Comparison of ENCODE assay signal across 32 mouse cellular contexts in the genomic region with DNA sequence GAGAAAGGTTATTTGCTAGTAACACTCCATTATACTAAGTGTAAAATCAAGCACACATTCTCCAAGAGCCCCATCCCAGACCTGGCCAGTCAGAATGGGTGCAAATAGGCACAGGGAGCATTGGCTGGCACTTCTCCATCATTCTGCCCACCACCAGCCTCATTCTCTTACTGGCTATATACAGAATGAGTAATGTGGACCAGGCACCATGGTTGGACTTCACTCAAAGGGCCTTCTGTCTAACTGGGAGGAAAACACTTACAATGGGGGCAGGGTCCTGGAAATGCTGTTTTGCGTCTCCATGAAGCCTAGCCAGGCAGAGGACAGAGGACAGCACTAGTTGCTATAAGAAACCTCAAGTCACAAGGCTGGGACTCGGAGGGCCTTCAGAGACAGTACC. TPM values are rescaled to one million over a fixed set of nuclear protein-coding genes. Genes with fewer than 3 reads are reported as not detected.
DNase-seq lines count a peak whose midpoint lies in the region; ATAC-seq and TF ChIP-seq lines count a peak whose summit lies in the region.
"Had no signal": no experiment of that assay in that cellular context is flagged by ENCODE, and none has a peak within 500 bp of the region (broad histone marks: within the 10 kb centered on the region; RNA-seq: fewer than 3 reads in every experiment).

No protein-coding gene starts in this region.

- H3K4me3 ChIP-seq in hindbrain, embryonic 16.5 days (ENCODE audit: low read length) = no peak overlapping the region
- H3K4me3 ChIP-seq in hindbrain, embryonic 11.5 days (ENCODE audit: low read depth, low read length) = no peak overlapping the region
- H3K4me3 ChIP-seq in layer of hippocampus, adult 2 months = no peak overlapping the region
- H3K4me3 ChIP-seq in midbrain, postnatal 0 days (ENCODE audit: low read depth, low read length) = no peak overlapping the region
- no peak overlapping the region for H3K4me3 ChIP-seq in midbrain, embryonic 16.5 days (ENCODE audit: low read depth, low read length)
- no peak overlapping the region for H3K4me3 ChIP-seq in cortical plate, adult 2 months (ENCODE audit: insufficient read depth, low read length)
- H3K4me3 ChIP-seq: embryonic facial prominence, embryonic 10.5 days; embryonic facial prominence, embryonic 13.5 days; erythroblast, embryonic 14.5 days; forebrain, embryonic 12.5 days; heart, embryonic 12.5 days; heart, embryonic 15.5 days; hindbrain, embryonic 10.5 days; hindbrain, embryonic 15.5 days had no signal

- no peaks in the 10 kb centered on the region for H3K9me3 ChIP-seq in hindbrain, embryonic 16.5 days (ENCODE audit: control insufficient read depth, low read length)
- no peaks in the 10 kb centered on the region for H3K9me3 ChIP-seq in hindbrain, embryonic 11.5 days (ENCODE audit: control insufficient read depth, low read length)
- no peaks in the 10 kb centered on the region for H3K9me3 ChIP-seq in midbrain, postnatal 0 days (ENCODE audit: low read length)
- H3K9me3 ChIP-seq in midbrain, embryonic 16.5 days (replicated peaks; ENCODE audit: control insufficient read depth, low read length, poor library complexity, severe bottlenecking) = no peaks in the 10 kb centered on the region
- H3K9me3 ChIP-seq: embryonic facial prominence, embryonic 10.5 days; embryonic facial prominence, embryonic 13.5 days; forebrain, embryonic 12.5 days; G1E; heart, embryonic 12.5 days; heart, embryonic 15.5 days; hindbrain, embryonic 10.5 days; hindbrain, embryonic 15.5 days had no signal

- ATAC-seq in hindbrain, embryonic 16.5 days = peak; percentile 78; the same call in 1 of the 2 replicates
- ATAC-seq in hindbrain, embryonic 11.5 days (ENCODE audit: low FRiP score) = no peak
- no peak for ATAC-seq in midbrain, postnatal 0 days (ENCODE audit: low FRiP score)
- ATAC-seq in midbrain, embryonic 16.5 days = no peak
- ATAC-seq: forebrain, embryonic 16.5 days; inflammation-experienced regulatory T-cells, adult 6 months; Patski had no signal

- no peak overlapping the region for H3K4me2 ChIP-seq in hindbrain, embryonic 16.5 days (ENCODE audit: low read length)
- no peak overlapping the region for H3K4me2 ChIP-seq in hindbrain, embryonic 11.5 days (replicated peaks; ENCODE audit: low read depth, low read length)
- H3K4me2 ChIP-seq in midbrain, postnatal 0 days (ENCODE audit: low read depth, low read length, poor library complexity, severe bottlenecking) = no peak overlapping the region
- no peak overlapping the region for H3K4me2 ChIP-seq in midbrain, embryonic 16.5 days (ENCODE audit: low read length)
- H3K4me2 ChIP-seq: embryonic facial prominence, embryonic 13.5 days; forebrain, embryonic 12.5 days; heart, embryonic 12.5 days; heart, embryonic 15.5 days; hindbrain, embryonic 15.5 days had no signal

- no peak overlapping the region for H3K9ac ChIP-seq in hindbrain, embryonic 16.5 days (ENCODE audit: low read depth, low read length)
- H3K9ac ChIP-seq in hindbrain, embryonic 11.5 days (ENCODE audit: low read depth, low read length) = no peak overlapping the region
- H3K9ac ChIP-seq in midbrain, postnatal 0 days (replicated peaks; ENCODE audit: low read length, poor library complexity, severe bottlenecking) = no peak overlapping the region
- H3K9ac ChIP-seq in midbrain, embryonic 16.5 days (ENCODE audit: low read depth, low read length) = no peak overlapping the region
- H3K9ac ChIP-seq: embryonic facial prominence, embryonic 13.5 days; forebrain, embryonic 12.5 days; heart, embryonic 12.5 days; heart, embryonic 15.5 days; hindbrain, embryonic 15.5 days had no signal

- H3K4me1 ChIP-seq in hindbrain, embryonic 16.5 days (ENCODE audit: control insufficient read depth, insufficient read depth, low read depth, low read length) = no peaks in the 10 kb centered on the region
- H3K4me1 ChIP-seq in hindbrain, embryonic 11.5 days (replicated peaks; ENCODE audit: control insufficient read depth, insufficient read depth, low read length) = no peaks in the 10 kb centered on the region
- H3K4me1 ChIP-seq in midbrain, postnatal 0 days (ENCODE audit: insufficient read depth, low read length) = no peaks in the 10 kb centered on the region
- H3K4me1 ChIP-seq in midbrain, embryonic 16.5 days (ENCODE audit: control insufficient read depth, insufficient read depth, low read length) = no peaks in the 10 kb centered on the region
- H3K4me1 ChIP-seq in cortical plate, adult 2 months (ENCODE audit: control insufficient read depth, insufficient read depth, low read length) = peaks cover 6% of the 10 kb centered on the region
- H3K4me1 ChIP-seq: embryonic facial prominence, embryonic 10.5 days; embryonic facial prominence, embryonic 13.5 days; forebrain, embryonic 12.5 days; heart, embryonic 12.5 days; heart, embryonic 15.5 days; hindbrain, embryonic 10.5 days; hindbrain, embryonic 15.5 days had no signal

- no peak for TF ChIP-seq POLR2A in cortical plate, adult 2 months (IDR thresholded peaks at IDR 0.05; ENCODE audit: extremely low read depth, insufficient read depth, low read length)

- no peak for TF ChIP-seq CTCF in layer of hippocampus, adult 2 months (conservative IDR thresholded peaks at IDR 0.05)
- TF ChIP-seq CTCF in midbrain, postnatal 0 days (IDR thresholded peaks at IDR 0.05) = no peak
- no peak for TF ChIP-seq CTCF in cortical plate, adult 2 months (IDR thresholded peaks at IDR 0.05; ENCODE audit: extremely low read depth, insufficient read depth, low read length)

- no peak overlapping the region for H3K27ac ChIP-seq in hindbrain, embryonic 16.5 days (ENCODE audit: low read depth, low read length)
- H3K27ac ChIP-seq in hindbrain, embryonic 11.5 days (ENCODE audit: low read depth, low read length) = no peak overlapping the region
- peak overlapping the region; percentile 69 for H3K27ac ChIP-seq in layer of hippocampus, adult 2 months
- no peak overlapping the region for H3K27ac ChIP-seq in midbrain, postnatal 0 days (ENCODE audit: low read depth, low read length)
- no peak overlapping the region for H3K27ac ChIP-seq in midbrain, embryonic 16.5 days (ENCODE audit: low read length)
- peak overlapping the region; percentile 64; the same call in 1 of the 2 replicates for H3K27ac ChIP-seq in cortical plate, adult 2 months (ENCODE audit: insufficient read depth, low read length)
- H3K27ac ChIP-seq: embryonic facial prominence, embryonic 10.5 days; embryonic facial prominence, embryonic 13.5 days; forebrain, embryonic 12.5 days; heart, embryonic 15.5 days; hindbrain, embryonic 10.5 days; hindbrain, embryonic 15.5 days had no signal

- DNase-seq in hindbrain, embryonic 11.5 days (ENCODE audit: low spot score) = no peak
- DNase-seq in layer of hippocampus, adult 2 months (ENCODE audit: low spot score in 2 of 2) = peak in 1 of 2 experiments; percentile 26
- no peak for DNase-seq in layer of hippocampus, postnatal 25 days (ENCODE audit: extremely low spot score in 1 of 2, low spot score in 1 of 2)
- DNase-seq in midbrain, postnatal 0 days (ENCODE audit: low spot score) = peak; percentile 27
- DNase-seq: adrenal gland, postnatal 10 days; adrenal gland, postnatal 36 days; B cell, adult 2 months; cerebellum, adult 11 months; cerebellum, adult 9-11 months; cerebellum, postnatal 25 days; embryo, embryonic 11 days; gastrocnemius, postnatal 25 days; heart, adult 18-20 months; heart, postnatal 10 days; heart, postnatal 36 days had no signal

- 82% methylated on average over 2 of the region's 2 CpGs for WGBS in hindbrain, embryonic 16.5 days
- 92% methylated on average over 2 of the region's 2 CpGs for WGBS in hindbrain, embryonic 11.5 days
- 81% methylated on average over 2 of the region's 2 CpGs for WGBS in midbrain, postnatal 0 days
- WGBS in midbrain, embryonic 16.5 days = 96% methylated on average over 2 of the region's 2 CpGs

- no peaks in the 10 kb centered on the region for H3K27me3 ChIP-seq in hindbrain, embryonic 16.5 days (replicated peaks; ENCODE audit: control insufficient read depth, insufficient read depth, low read length)
- H3K27me3 ChIP-seq in hindbrain, embryonic 11.5 days (ENCODE audit: control insufficient read depth, insufficient read depth, low read length) = no peaks in the 10 kb centered on the region
- H3K27me3 ChIP-seq in midbrain, postnatal 0 days (ENCODE audit: insufficient read depth, low read length) = no peaks in the 10 kb centered on the region
- H3K27me3 ChIP-seq in midbrain, embryonic 16.5 days (ENCODE audit: control insufficient read depth, insufficient read depth, low read depth, low read length) = no peaks in the 10 kb centered on the region
- H3K27me3 ChIP-seq: CH12.LX; embryonic facial prominence, embryonic 13.5 days; forebrain, embryonic 12.5 days; heart, embryonic 12.5 days; heart, embryonic 15.5 days; hindbrain, embryonic 15.5 days; Patski had no signal

- peaks cover 32% of the 10 kb centered on the region for H3K36me3 ChIP-seq in hindbrain, embryonic 16.5 days (ENCODE audit: control insufficient read depth, insufficient read depth, low read length)
- no peaks in the 10 kb centered on the region; the same call in 1 of the 2 replicates for H3K36me3 ChIP-seq in hindbrain, embryonic 11.5 days (ENCODE audit: control insufficient read depth, insufficient read depth, low read length)
- peaks cover 40% of the 10 kb centered on the region for H3K36me3 ChIP-seq in midbrain, postnatal 0 days (ENCODE audit: insufficient read depth, low read length)
- H3K36me3 ChIP-seq in midbrain, embryonic 16.5 days (ENCODE audit: control insufficient read depth, insufficient read depth, low read length) = peaks cover 25% of the 10 kb centered on the region

RNA-seq across cellular contexts. Expression of gene Serpind1, which starts 5.1 kb away (rescaled TPM):
- 4.4 and 6.0 TPM in 2 replicates for polyA plus RNA-seq in hindbrain, embryonic 16.5 days (2015; fragmentation: Nextera tagmentation; extraction: Ambion mirVana)
- polyA plus RNA-seq in hindbrain, embryonic 11.5 days (2014; fragmentation: Nextera tagmentation; extraction: Ambion mirVana) = 0.24 and 0.74 TPM in 2 replicates
- total RNA-seq in layer of hippocampus, adult 2 months (2021) = 1 to 10 TPM in 1 of 2 experiments, under 1 TPM in 1; 0.79 to 1.4 TPM
- under 1 TPM; 0.63 to 0.79 TPM for total RNA-seq in layer of hippocampus, postnatal 25 days (2021)
- 7.3 and 9.4 TPM in 2 replicates for total RNA-seq in midbrain, postnatal 0 days (2014; rRNA removed)
- 9.4 and 10.0 TPM in 2 replicates for polyA plus RNA-seq in midbrain, postnatal 0 days (2015; fragmentation: Nextera tagmentation; extraction: Ambion mirVana)
- polyA plus RNA-seq in midbrain, embryonic 16.5 days (2015; fragmentation: Nextera tagmentation; extraction: Ambion mirVana) = 2.8 and 3.7 TPM in 2 replicates
- polyA plus RNA-seq in cortical plate, adult 2 months (2012; rRNA removed) = 3.8 TPM in 2 replicates
- total RNA-seq: gastrocnemius, adult 8-10 months had no signal
- polyA plus RNA-seq: erythroblast, embryonic 14.5 days; G1E had no signal

RNA-seq across cellular contexts. Expression of gene Tmem191c, which starts 50.2 kb away (rescaled TPM):
- 85.8 and 111 TPM in 2 replicates for polyA plus RNA-seq in hindbrain, embryonic 16.5 days (2015; fragmentation: Nextera tagmentation; extraction: Ambion mirVana)
- 5.7 and 7.7 TPM in 2 replicates for polyA plus RNA-seq in hindbrain, embryonic 11.5 days (2014; fragmentation: Nextera tagmentation; extraction: Ambion mirVana)
- 100 to 1,000 TPM in 1 of 2 experiments, 10 to 100 TPM in 1; 98.5 to 116 TPM for total RNA-seq in layer of hippocampus, adult 2 months (2021)
- 100 to 1,000 TPM in 1 of 2 experiments, 10 to 100 TPM in 1; 83.7 to 112 TPM for total RNA-seq in layer of hippocampus, postnatal 25 days (2021)
- total RNA-seq in midbrain, postnatal 0 days (2014; rRNA removed) = 79.4 and 80.4 TPM in 2 replicates
- 126 and 133 TPM in 2 replicates for polyA plus RNA-seq in midbrain, postnatal 0 days (2015; fragmentation: Nextera tagmentation; extraction: Ambion mirVana)
- 77.9 and 94.8 TPM in 2 replicates for polyA plus RNA-seq in midbrain, embryonic 16.5 days (2015; fragmentation: Nextera tagmentation; extraction: Ambion mirVana)
- 315 and 327 TPM in 2 replicates for polyA plus RNA-seq in cortical plate, adult 2 months (2012; rRNA removed)

Comparison
In these comparisons a context has a peak if more than half of its experiments do, and no peak if none do; other contexts are left out.
1. H3K27ac ChIP-seq: peak in layer of hippocampus, adult 2 months (single experiment) and cortical plate, adult 2 months (single experiment); none in hindbrain, embryonic 16.5 days (single experiment), hindbrain, embryonic 11.5 days (single experiment), midbrain, postnatal 0 days (single experiment) and midbrain, embryonic 16.5 days (single experiment).